Mouse (Mus musculus) embryonic fibroblast, embryonic 13.5 days (primary cell): ENCODE measurements at regions not wholly inside any gene's neighbourhood (a gene's known extent, or its start where the extent isn't known, plus 50 kb on each side); places are given as distances from the start of the nearest gene placed in this dataset.
A peak's percentile ranks its signal among the peaks of the same experiment; 100 is the strongest.

Source experiments
- H3K27ac ChIP-seq: 2 replicates; pipeline ENCODE4 v1.5.1; 2012; ENCODE audit warnings: low read length, control low read depth, inconsistent platforms; ENCODE audit not compliant: insufficient read depth
- H3K4me1 ChIP-seq: 2 replicates; pipeline ENCODE4 v1.6.1; 2011; ENCODE audit warnings: low read length; ENCODE audit not compliant: control insufficient read depth, insufficient read depth
- H3K4me3 ChIP-seq: 2 replicates; pipeline ENCODE4 v1.5.1; 2011; ENCODE audit warnings: mild to moderate bottlenecking, control low read depth, low read length; ENCODE audit not compliant: insufficient read depth
- CTCF ChIP-seq: IDR thresholded peaks from 2 replicates; pipeline ENCODE4 v1.5.1; 2011; ENCODE audit warnings: mild to moderate bottlenecking, control low read depth, low read length, moderate library complexity, borderline replicate concordance; ENCODE audit not compliant: insufficient read depth
- POLR2A ChIP-seq: IDR thresholded peaks from 2 replicates; pipeline ENCODE4 v1.6.1; 2011; ENCODE audit warnings: low read depth, mild to moderate bottlenecking, control low read depth, low read length, moderate library complexity

- TF ChIP-seq POLR2A, result no peak
- no peak for TF ChIP-seq CTCF
Measured at GRCm38 (mm10) chr2:149679822-149680459, 149.1 kb upstream of the Syndig1 start.

DNA sequence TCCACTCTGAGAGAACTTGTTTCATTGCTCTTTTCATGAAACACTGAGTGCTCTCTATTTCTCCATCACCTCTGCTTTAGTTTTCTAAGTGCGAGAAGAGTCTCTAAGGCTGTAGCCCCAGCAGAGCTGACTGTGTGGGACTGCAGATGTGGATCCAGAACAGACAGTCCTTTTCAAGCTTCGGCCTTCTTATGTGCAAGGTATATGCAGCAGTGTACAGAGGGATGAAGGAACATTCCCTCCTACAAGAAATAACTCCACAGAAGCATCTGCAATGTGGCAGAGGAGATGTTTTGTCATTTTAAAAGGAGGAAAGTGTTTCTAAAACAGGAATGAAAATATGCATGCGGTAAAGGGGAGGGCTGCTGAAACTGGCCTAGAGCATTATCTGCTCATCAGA is 106.7 kb upstream of the Syndig1 start:
- TF ChIP-seq POLR2A (no peak), CTCF (no peak)
- Histone ChIP-seq H3K27ac (no peak overlapping the region), H3K4me1 (no peaks in the 10 kb centered on the region), H3K4me3 (no peak overlapping the region)

More at GRCm38 (mm10) chr2:149679822-149680459, 149.1 kb upstream of the Syndig1 start:
- Histone ChIP-seq H3K4me3 (no peak overlapping the region), H3K4me1 (no peaks in the 10 kb centered on the region), H3K27ac (no peak overlapping the region)

GRCm38 (mm10) chr2:149724279-149724678 is 104.7 kb upstream of the Syndig1 start:
- Histone ChIP-seq H3K27ac (no peak overlapping the region), H3K4me3 (no peak overlapping the region), H3K4me1 (no peaks in the 10 kb centered on the region)
- no peak for TF ChIP-seq CTCF
- TF ChIP-seq POLR2A, result no peak

GRCm38 (mm10) chr2:149725932-149726331 is 103.1 kb upstream of the Syndig1 start:
- no peak overlapping the region for H3K4me3 ChIP-seq
- 0 out of 2 replicates have a peak overlapping the region, but pooled peaks have one; percentile 3 for H3K27ac ChIP-seq
- TF ChIP-seq POLR2A (no peak), CTCF (no peak)
- no peaks in the 10 kb centered on the region for H3K4me1 ChIP-seq

DNA sequence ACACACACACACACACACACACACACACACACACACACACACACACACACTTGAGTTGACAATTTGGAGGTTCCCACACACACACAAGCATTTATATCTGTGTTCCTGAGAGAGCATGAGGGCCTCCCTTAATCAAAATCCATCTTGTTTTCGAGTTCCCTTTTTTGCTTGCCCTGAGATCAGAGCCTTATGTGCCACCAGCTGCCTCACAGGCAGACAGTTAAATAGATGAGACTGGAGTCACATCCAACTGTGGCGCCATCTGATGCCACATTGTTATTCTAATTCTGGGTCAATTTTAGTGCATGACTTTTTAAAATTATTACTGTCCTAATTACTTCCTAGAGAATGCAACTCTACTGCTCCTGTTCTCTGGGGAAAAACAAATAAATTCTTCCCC is 91.2 kb upstream of the Syndig1 start:
- H3K4me1 ChIP-seq, result no peaks in the 10 kb centered on the region
- no peak overlapping the region for H3K4me3 ChIP-seq
- TF ChIP-seq CTCF, result no peak
- H3K27ac ChIP-seq, result no peak overlapping the region

- no peaks in the 10 kb centered on the region for H3K4me1 ChIP-seq
- no peak overlapping the region for H3K4me3 ChIP-seq
- TF ChIP-seq CTCF (no peak), POLR2A (no peak)
- no peak overlapping the region for H3K27ac ChIP-seq
Measured at GRCm38 (mm10) chr2:149739886-149740285, 89.1 kb upstream of the Syndig1 start.

GRCm38 (mm10) chr2:149742661-149743060 is 86.3 kb upstream of the Syndig1 start:
- no peak overlapping the region for H3K4me3 ChIP-seq
- TF ChIP-seq CTCF, result no peak
- TF ChIP-seq POLR2A, result no peak
- H3K27ac ChIP-seq, result no peak overlapping the region
- no peaks in the 10 kb centered on the region for H3K4me1 ChIP-seq

DNA sequence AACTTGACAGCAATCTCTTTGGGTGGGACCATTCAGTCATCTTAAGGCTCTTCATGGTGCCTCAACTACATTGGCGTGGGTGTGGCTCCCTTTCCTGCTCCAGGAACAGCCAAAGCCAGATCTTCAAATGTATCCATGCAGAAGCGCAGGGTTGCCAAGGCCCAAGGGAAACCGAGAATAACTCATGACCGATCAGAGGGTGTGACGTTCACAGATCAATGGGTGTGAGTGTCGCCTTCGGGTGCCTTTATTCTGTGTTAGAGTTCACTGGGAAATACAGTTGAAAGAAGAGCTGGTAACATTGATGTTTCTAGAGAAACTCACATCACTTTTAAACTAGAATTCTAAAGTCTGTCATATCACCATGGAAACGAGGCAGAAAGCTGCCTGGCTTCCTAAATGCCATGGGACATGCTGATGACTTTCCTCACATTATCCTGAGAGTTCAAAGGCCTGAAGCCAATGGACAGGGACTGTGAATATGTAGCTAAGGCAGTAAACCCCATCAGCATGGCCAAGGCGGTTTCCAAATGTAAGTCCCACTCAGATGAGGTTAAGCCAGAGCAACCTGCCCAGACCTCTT is 80.7 kb upstream of the Syndig1 start:
- TF ChIP-seq CTCF (no peak), POLR2A (no peak)
- Histone ChIP-seq H3K27ac (no peak overlapping the region), H3K4me3 (no peak overlapping the region), H3K4me1 (no peaks in the 10 kb centered on the region)

- no peaks in the 10 kb centered on the region for H3K4me1 ChIP-seq
- H3K27ac ChIP-seq, result no peak overlapping the region
- no peak overlapping the region for H3K4me3 ChIP-seq
- no peak for TF ChIP-seq CTCF
- no peak for TF ChIP-seq POLR2A
Measured at GRCm38 (mm10) chr2:149759151-149759550, 69.9 kb upstream of the Syndig1 start.

DNA sequence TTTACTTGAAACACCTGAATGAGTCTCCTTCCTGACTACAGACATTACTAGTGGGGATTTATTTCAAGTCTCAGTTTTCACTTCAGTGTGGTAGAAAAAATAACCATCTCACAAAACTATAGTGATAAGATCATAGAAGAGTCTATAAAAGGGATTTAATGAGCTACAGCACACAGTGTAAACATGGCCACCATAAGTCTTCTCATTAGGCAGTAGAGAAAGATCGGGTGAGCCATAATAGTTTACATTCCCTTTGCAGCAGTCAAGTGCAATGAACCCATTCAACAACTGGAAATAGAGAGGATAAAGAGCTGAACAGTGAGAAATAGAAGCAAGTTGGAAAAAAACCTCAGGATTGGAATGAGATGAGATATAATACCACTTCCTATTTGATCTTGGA is 65.1 kb upstream of the Syndig1 start:
- Histone ChIP-seq H3K4me3 (no peak overlapping the region), H3K27ac (no peak overlapping the region), H3K4me1 (no peaks in the 10 kb centered on the region)
- no peak for TF ChIP-seq POLR2A
- TF ChIP-seq CTCF, result no peak
